Mouse (Mus musculus) megakaryocyte, embryonic 14.5 days (primary cell): ENCODE measurements around the gene Usp30.

Experiments
- FLI1 ChIP-seq: IDR thresholded peaks from 2 replicates; pipeline ENCODE4 v1.6.1; 2012; ENCODE audit warnings: low read length, inconsistent platforms, mixed read lengths
- GATA1 ChIP-seq: IDR thresholded peaks from 3 replicates; pipeline ENCODE4 v1.6.1; 2012; ENCODE audit warnings: mixed read lengths, low read length, inconsistent platforms, borderline replicate concordance

DNA sequence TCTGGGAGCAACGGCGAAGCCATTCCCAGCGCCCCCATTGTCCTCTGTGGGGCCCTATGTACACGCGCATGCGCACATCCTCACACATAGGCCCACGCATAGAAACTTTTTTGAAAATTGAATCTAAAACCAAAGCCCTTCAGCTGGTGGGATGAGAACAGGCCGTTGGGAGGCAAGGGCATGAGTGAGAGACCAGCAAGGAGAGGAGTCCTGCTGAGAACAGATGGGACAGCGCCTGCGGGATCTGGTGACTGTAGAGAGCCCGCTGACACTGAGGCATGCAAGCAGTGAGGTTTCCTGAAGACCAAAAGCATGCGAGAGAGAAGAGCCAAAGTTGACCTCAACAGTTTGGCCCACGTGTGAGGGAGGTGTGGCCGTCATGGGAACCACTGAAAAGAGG lies 20.2 kb downstream of the Usp30 start:
- TF ChIP-seq GATA1 (no peak), FLI1 (no peak)
